Mouse (Mus musculus) heart, embryonic 11.5 days (tissue): Measurements from ENCODE around the gene Naxd. TPM values are rescaled to one million over a fixed set of nuclear protein-coding genes. Genes with fewer than 3 reads are reported as not detected.
"Not testable (repeated sequence)": the region's sequence is repeated elsewhere in the genome, so short reads cannot be mapped to it uniquely, and the experiment has no call there.

ENCODE experiments used
- ATAC-seq: fragments of 200-750 bp; cut with Nextera tagmentation; replicated peaks from 2 replicates; pipeline ENCODE4 v1.8.0; 2017; ENCODE audit warnings: moderate library complexity; ENCODE audit not compliant: insufficient number of reproducible peaks, low FRiP score, low TSS enrichment
- H3K27ac ChIP-seq: fragments of 300-500 bp; sonication (generic); 2 replicates; pipeline ENCODE4 v1.5.1; 2014; ENCODE audit warnings: mild to moderate bottlenecking, low read depth, low read length
- H3K27me3 ChIP-seq: fragments of 300-500 bp; sonication (generic); 2 replicates; pipeline ENCODE4 v1.6.1; 2014; ENCODE audit warnings: mild to moderate bottlenecking, low read length, mixed read lengths; ENCODE audit not compliant: control insufficient read depth, insufficient read depth
- H3K36me3 ChIP-seq: fragments of 300-500 bp; sonication (generic); 2 replicates; pipeline ENCODE4 v1.6.1; 2014; ENCODE audit warnings: mild to moderate bottlenecking, low read length, moderate library complexity, mixed read lengths; ENCODE audit not compliant: control insufficient read depth, insufficient read depth
- H3K4me1 ChIP-seq: fragments of 300-500 bp; sonication (generic); 2 replicates; pipeline ENCODE4 v1.6.1; 2014; ENCODE audit warnings: low read length; ENCODE audit not compliant: control insufficient read depth, insufficient read depth
- H3K4me2 ChIP-seq: fragments of 300-500 bp; sonication (generic); 2 replicates; pipeline ENCODE4 v1.6.1; 2014; ENCODE audit warnings: mild to moderate bottlenecking, moderate library complexity
- H3K4me3 ChIP-seq: fragments of 300-500 bp; sonication (generic); 2 replicates; pipeline ENCODE4 v1.5.1; 2014; ENCODE audit warnings: low read depth, low read length
- H3K9ac ChIP-seq: fragments of 300-500 bp; sonication (generic); 2 replicates; pipeline ENCODE4 v1.6.1; 2014; ENCODE audit warnings: mild to moderate bottlenecking, low read depth, low read length, moderate library complexity
- H3K9me3 ChIP-seq: fragments of 300-500 bp; sonication (generic); replicated peaks from 2 replicates; pipeline ENCODE4 v1.6.1; 2016; ENCODE audit warnings: low read length; ENCODE audit not compliant: control insufficient read depth
- WGBS: fragments of 180-500 bp; shearing (Covaris S2); extraction: QIAGEN DNeasy Blood & Tissue Kit; methylation state at CpG from one replicate; pipeline ENCODE4 v1.1.7; 2014; ENCODE audit not compliant: insufficient replicate concordance; 5-methylcytosine and 5-hydroxymethylcytosine counted together
- polyA plus RNA-seq: library from polyadenylated mRNA; unstranded; fragments of >200 nt; fragmentation: Nextera tagmentation; extraction: Ambion mirVana; gene quantifications from 2 replicates; pipeline ENCODE4 v1.2.1, GENCODE M21; 2014

The Naxd gene
- polyA plus RNA-seq, 1 experiment from 2014 or later: 75.8 TPM

DNA sequence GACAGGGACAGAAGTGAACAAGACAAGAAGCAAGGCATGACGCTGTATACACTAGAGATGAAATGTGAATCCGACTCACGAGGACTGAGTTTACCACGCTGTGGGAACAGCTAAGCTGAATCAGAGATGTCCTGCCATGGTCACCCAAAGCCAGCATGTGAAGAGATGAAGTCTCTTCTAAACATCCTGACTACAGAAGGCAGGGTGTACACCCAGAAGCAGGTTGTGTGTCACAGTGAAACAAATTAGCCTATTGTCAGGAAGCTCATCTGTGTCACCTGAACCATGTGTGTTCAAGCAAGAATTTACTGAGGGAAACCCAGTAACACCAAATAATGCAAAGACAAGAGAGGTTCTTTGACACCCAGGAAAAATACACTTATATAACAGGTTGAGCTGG, 31.7 kb upstream of the Naxd start:
- Histone ChIP-seq H3K4me2 (no peak overlapping the region), H3K4me1 (peaks cover 22% of the 10 kb centered on the region), H3K27me3 (no peaks in the 10 kb centered on the region), H3K4me3 (no peak overlapping the region), H3K9ac (no peak overlapping the region), H3K9me3 (no peaks in the 10 kb centered on the region), H3K27ac (no peak overlapping the region), H3K36me3 (no peaks in the 10 kb centered on the region)
- no peak for ATAC-seq
- 76% methylated on average over 4 of the region's 4 CpGs for WGBS

DNA sequence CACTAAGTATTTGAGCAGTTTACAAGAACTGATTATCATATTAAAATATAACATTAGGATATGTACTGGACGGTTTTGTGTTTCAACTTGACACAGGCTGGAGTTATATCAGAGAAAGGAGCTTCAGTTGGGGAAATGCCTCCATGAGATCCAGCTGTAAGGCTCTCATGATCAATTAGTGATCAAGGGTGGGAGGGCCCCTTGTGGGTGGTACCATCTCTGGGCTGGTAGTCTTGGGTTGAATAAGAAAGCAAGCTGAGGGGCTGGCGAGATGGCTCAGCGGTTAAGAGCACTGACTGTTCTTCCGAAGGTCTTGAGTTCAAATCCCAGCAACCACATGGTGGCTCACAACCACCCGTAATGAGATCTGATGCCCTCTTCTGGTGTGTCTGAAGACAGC, 30.8 kb upstream of the Naxd start:
- H3K4me1 ChIP-seq: peaks cover 13% of the 10 kb centered on the region
- not testable (repeated sequence) for H3K4me2 ChIP-seq, H3K4me3 ChIP-seq, H3K36me3 ChIP-seq, ATAC-seq, H3K9ac ChIP-seq, H3K9me3 ChIP-seq, H3K27me3 ChIP-seq, H3K27ac ChIP-seq
- WGBS: 87% methylated on average over 4 of the region's 5 CpGs

DNA sequence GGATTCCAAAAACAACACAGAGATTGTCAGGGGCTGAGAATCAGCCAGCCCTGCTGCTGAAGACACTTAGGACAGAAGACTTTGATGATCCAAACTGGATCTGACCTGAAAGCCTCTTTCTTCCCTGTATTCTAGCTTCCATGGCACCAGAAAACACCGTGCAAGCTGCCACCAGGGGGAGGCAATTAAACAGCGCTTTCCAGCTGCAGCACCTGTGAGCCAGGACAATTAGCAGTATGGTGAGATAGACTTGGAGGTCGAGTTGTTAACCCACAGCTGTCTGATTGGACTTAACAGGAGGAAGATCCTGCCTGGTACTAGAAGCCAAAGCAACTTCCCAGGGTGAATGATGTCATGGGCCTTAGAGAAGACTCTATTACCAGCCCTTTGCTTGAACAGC, 28.2 kb upstream of the Naxd start:
- peaks cover 4% of the 10 kb centered on the region for H3K27me3 ChIP-seq
- H3K9ac ChIP-seq: no peak overlapping the region
- H3K36me3 ChIP-seq: no peaks in the 10 kb centered on the region
- no peak for ATAC-seq
- no peak overlapping the region for H3K4me2 ChIP-seq
- H3K27ac ChIP-seq: no peak overlapping the region
- 4% methylated on average over 3 of the region's 3 CpGs for WGBS
- H3K4me1 ChIP-seq: peaks cover 18% of the 10 kb centered on the region
- no peak overlapping the region for H3K4me3 ChIP-seq
- no peaks in the 10 kb centered on the region for H3K9me3 ChIP-seq

DNA sequence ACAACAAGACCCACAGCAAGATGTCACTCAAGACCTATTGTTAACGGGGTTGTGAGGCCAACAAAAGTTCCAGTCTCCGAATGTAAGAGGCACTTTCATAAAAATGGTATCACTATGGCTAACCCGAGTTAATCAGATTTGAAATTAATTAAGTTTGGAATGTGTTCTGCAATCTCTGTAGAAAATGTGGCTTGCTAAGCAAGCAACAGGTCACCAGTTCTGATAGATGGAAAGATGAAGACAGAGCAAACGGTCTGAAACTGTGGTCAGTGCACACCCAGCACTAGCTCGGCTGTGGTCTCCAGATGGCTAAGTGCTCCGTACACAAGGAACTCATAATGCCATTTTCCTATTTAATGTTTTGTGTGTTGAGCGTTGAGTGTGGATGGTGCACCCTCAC, 26.6 kb upstream of the Naxd start:
- Histone ChIP-seq H3K27ac (no peak overlapping the region), H3K27me3 (peaks cover 6% of the 10 kb centered on the region), H3K9ac (no peak overlapping the region), H3K4me2 (no peak overlapping the region), H3K4me3 (no peak overlapping the region), H3K9me3 (no peaks in the 10 kb centered on the region), H3K36me3 (no peaks in the 10 kb centered on the region), H3K4me1 (peaks cover 18% of the 10 kb centered on the region)
- no peak for ATAC-seq
- WGBS: 76% methylated on average over 7 of the region's 7 CpGs

DNA sequence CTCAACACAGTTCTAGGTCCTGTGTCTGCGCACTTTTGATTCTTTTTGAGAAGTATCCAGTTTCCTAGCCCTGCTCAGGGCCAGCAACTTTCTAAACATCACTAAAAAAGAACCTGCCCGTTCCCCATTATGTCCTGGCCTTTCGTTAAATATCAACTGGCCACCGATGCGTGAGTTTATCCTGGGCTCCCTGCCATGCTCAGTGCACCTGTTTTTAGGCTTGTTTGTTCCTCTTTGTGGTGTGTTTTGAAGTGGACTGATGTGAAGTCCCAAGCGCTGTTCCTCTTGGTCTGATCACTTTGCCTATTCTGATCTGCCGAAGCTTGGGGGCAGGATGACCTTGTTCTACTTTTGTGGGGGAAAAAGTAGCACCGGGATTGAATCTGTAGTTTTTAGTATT, 26.0 kb upstream of the Naxd start:
- WGBS: 54% methylated on average over 8 of the region's 8 CpGs
- H3K4me1 ChIP-seq: peaks cover 23% of the 10 kb centered on the region
- H3K36me3 ChIP-seq: no peaks in the 10 kb centered on the region
- no peak overlapping the region for H3K4me3 ChIP-seq
- H3K4me2 ChIP-seq: no peak overlapping the region
- H3K9ac ChIP-seq: no peak overlapping the region
- H3K27ac ChIP-seq: no peak overlapping the region
- H3K9me3 ChIP-seq: no peaks in the 10 kb centered on the region
- peaks cover 9% of the 10 kb centered on the region for H3K27me3 ChIP-seq
- ATAC-seq: no peak

DNA sequence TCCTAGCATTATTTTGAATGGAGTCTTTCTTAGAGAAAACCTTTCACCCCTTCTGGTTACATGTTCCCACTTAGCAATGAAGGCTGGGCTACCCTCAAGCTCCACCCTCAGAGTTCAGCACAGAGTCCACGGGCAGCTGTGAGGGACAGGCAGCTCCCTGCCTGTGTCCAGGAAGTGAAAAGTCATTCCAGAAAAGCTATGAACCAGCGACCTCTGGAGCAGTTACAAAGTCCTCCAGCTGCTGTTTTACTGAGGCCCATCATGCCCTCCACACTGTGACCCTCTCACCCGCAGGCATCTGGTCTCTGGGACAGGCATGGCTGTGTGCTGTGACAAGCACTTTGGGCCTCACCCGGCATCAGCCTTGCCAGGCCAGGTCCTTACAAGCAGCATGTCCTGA, 24.2 kb upstream of the Naxd start:
- Histone ChIP-seq H3K9me3 (no peaks in the 10 kb centered on the region), H3K27ac (peak overlapping the region; percentile 90), H3K27me3 (peaks cover 10% of the 10 kb centered on the region), H3K9ac (peak overlapping the region; percentile 34), H3K36me3 (no peaks in the 10 kb centered on the region), H3K4me3 (no peak overlapping the region), H3K4me2 (no peak overlapping the region; the same call in 1 of the 2 replicates), H3K4me1 (peaks cover 24% of the 10 kb centered on the region)
- ATAC-seq: no peak
- 25% methylated on average over 4 of the region's 4 CpGs for WGBS

DNA sequence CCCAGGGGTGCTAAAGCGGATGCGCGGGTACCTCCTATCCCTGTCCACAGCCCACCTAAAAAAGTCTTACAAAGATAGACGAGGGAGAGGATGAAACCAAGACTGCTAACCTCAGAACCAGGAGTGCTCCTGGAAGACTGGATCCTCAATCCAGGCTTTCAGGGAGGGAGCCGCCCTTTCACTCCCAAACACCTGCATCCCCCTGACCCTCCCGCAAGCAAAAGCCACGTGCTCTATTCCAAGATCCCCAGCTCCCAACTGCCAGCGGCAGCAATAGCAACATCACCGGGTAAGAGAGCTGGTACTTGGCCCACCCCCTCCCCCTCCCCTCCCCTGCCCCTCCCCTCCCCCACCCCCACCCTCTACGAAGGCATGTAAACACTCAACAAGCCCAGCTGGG, 21.9 kb upstream of the Naxd start:
- H3K27ac ChIP-seq: peak overlapping the region; percentile 90; the same call in 1 of the 2 replicates
- no peaks in the 10 kb centered on the region for H3K36me3 ChIP-seq
- peaks cover 27% of the 10 kb centered on the region for H3K4me1 ChIP-seq
- peak overlapping the region; percentile 27 for H3K4me2 ChIP-seq
- peaks cover 29% of the 10 kb centered on the region for H3K27me3 ChIP-seq
- no peak overlapping the region for H3K9ac ChIP-seq
- no peaks in the 10 kb centered on the region for H3K9me3 ChIP-seq
- H3K4me3 ChIP-seq: no peak overlapping the region
- ATAC-seq: no peak
- WGBS: 6% methylated on average over 10 of the region's 10 CpGs

DNA sequence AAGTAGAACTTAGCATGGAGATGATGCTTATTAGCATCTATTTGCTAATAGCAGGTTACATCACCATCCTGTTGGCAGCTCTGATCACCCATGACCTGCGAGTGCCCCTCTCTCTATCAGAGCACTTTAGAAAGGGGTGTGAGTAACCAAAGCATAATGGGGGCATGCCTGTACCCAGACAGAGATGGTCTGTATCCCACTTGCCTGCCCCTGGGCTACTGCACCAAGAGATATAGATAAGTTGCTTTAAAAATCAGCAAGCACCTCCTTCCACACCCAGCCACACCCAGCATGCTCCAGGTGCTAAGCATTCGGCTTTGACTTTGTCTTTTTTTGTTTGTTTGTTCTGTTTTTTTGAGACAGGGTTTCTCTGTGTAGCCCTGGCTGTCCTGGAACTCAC, 21.4 kb upstream of the Naxd start:
- Histone ChIP-seq H3K27me3 (peaks cover 31% of the 10 kb centered on the region), H3K27ac (peak overlapping the region; percentile 77), H3K9me3 (no peaks in the 10 kb centered on the region), H3K4me3 (no peak overlapping the region), H3K36me3 (no peaks in the 10 kb centered on the region), H3K4me1 (peaks cover 27% of the 10 kb centered on the region), H3K4me2 (peak overlapping the region; percentile 98), H3K9ac (no peak overlapping the region; the same call in 1 of the 2 replicates)
- no peak for ATAC-seq
- 12% methylated on average over 2 of the region's 2 CpGs for whole genome bisulfite sequencing

DNA sequence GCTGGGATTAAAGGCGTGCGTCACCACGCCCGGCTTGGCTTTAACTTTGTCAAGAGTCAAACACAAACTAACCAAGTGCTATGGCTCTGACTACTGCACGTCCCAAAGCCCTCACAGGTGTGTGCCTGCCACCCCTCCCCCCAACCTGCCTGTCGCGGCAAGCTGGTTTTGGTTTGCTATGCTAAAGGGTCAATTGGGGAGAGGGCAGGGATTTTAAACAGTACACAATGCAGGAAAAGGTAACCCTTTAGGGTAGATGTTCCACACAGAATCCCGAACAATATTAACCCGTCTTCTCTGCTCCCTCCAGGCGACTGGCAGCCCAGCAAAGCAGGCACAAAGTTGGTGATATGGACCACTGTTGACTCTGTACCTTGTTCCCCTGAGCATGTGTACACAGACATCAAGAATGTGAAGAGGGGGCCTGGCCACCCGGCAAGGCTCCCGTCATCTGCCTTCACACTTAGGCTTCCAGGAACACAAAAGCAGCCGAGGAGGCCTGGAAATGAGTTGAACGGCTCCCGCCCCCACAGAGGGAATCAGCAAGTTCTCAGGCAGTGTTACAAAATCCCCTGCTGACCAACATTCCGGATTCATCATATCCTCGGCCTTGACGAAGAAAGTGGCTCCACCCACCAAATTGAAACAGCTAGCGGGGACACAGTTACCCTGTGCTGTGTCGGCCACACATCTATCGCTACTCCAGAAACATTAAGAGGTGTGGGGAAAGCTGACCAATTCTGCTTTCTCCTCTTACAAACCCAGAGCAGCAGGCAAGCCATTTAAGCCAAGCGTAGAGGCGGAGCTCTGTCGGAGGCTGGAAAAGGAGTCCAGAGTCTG, 20.7 kb upstream of the Naxd start:
- Histone ChIP-seq H3K4me3 (peak overlapping the region; percentile 70), H3K9me3 (no peaks in the 10 kb centered on the region), H3K4me2 (peak overlapping the region; percentile 98), H3K9ac (peak overlapping the region; percentile 62), H3K36me3 (no peaks in the 10 kb centered on the region), H3K4me1 (peaks cover 27% of the 10 kb centered on the region), H3K27me3 (peaks cover 33% of the 10 kb centered on the region), H3K27ac (peak overlapping the region; percentile 77)
- 8% methylated on average over 24 of the region's 24 CpGs for WGBS
- no peak for ATAC-seq
